Mouse (Mus musculus) forebrain, embryonic 16.5 days (tissue): Measurements from ENCODE around the gene Bace2. TPM values are rescaled to one million over a fixed set of nuclear protein-coding genes. Genes with fewer than 3 reads are reported as not detected.

Source experiments
- ATAC-seq: fragments of 200-750 bp; cut with Nextera tagmentation; 2 replicates; pipeline ENCODE4 v1.8.0; 2017; ENCODE audit warnings: mild to moderate bottlenecking, moderate library complexity
- H3K27ac ChIP-seq: fragments of 300-500 bp; sonication (generic); 2 replicates; pipeline ENCODE4 v1.5.1; 2014; ENCODE audit warnings: low read length, control low read depth
- H3K27me3 ChIP-seq: fragments of 300-500 bp; sonication (generic); replicated peaks from 2 replicates; pipeline ENCODE4 v1.6.1; 2014; ENCODE audit warnings: low read length; ENCODE audit not compliant: control insufficient read depth, insufficient read depth
- H3K36me3 ChIP-seq: fragments of 300-500 bp; sonication (generic); 2 replicates; pipeline ENCODE4 v1.6.1; 2014; ENCODE audit not compliant: control insufficient read depth, insufficient read depth
- H3K4me1 ChIP-seq: fragments of 300-500 bp; sonication (generic); replicated peaks from 2 replicates; pipeline ENCODE4 v1.6.1; 2014; ENCODE audit warnings: low read length; ENCODE audit not compliant: control insufficient read depth, insufficient read depth
- H3K4me2 ChIP-seq: fragments of 300-500 bp; sonication (generic); 2 replicates; pipeline ENCODE4 v1.6.1; 2014; ENCODE audit warnings: mild to moderate bottlenecking, low read length, control low read depth
- H3K4me3 ChIP-seq: fragments of 300-500 bp; sonication (generic); replicated peaks from 2 replicates; pipeline ENCODE4 v1.5.1; 2014; ENCODE audit warnings: mild to moderate bottlenecking, low read length, control low read depth
- H3K9ac ChIP-seq: fragments of 300-500 bp; sonication (generic); replicated peaks from 2 replicates; pipeline ENCODE4 v1.6.1; 2014; ENCODE audit warnings: low read depth, low read length, control low read depth
- H3K9me3 ChIP-seq: fragments of 300-500 bp; sonication (generic); 2 replicates; pipeline ENCODE4 v1.6.1; 2016; ENCODE audit warnings: low read length; ENCODE audit not compliant: control insufficient read depth
- WGBS: fragments of 180-500 bp; shearing (Covaris S2); extraction: QIAGEN DNeasy Blood & Tissue Kit; methylation state at CpG from one replicate; pipeline ENCODE4 v1.1.7; 2014; 5-methylcytosine and 5-hydroxymethylcytosine counted together
- polyA plus RNA-seq: library from polyadenylated mRNA; unstranded; fragments of >200 nt; fragmentation: Nextera tagmentation; extraction: Ambion mirVana; gene quantifications from 2 replicates; pipeline ENCODE4 v1.2.1, GENCODE M21; 2015

Gene Bace2
- polyA plus RNA-seq, 1 experiment from 2014 or later: 1.9 TPM

GRCm38 (mm10) chr16:97476524-97476923 lies 120.0 kb downstream of the Bace2 start:
- H3K27ac ChIP-seq: no peak overlapping the region
- H3K4me2 ChIP-seq: no peak overlapping the region
- 79% methylated on average over 1 of the region's 1 CpGs for WGBS

GRCm38 (mm10) chr16:97478655-97479054 lies 122.1 kb downstream of the Bace2 start:
- no peaks in the 10 kb centered on the region for H3K4me1 ChIP-seq
- H3K27ac ChIP-seq: no peak overlapping the region
- ATAC-seq: no peak
- H3K27me3 ChIP-seq: no peaks in the 10 kb centered on the region
- 81% methylated on average over 2 of the region's 2 CpGs for WGBS
- H3K4me2 ChIP-seq: no peak overlapping the region
- H3K9ac ChIP-seq: no peak overlapping the region
- no peaks in the 10 kb centered on the region for H3K9me3 ChIP-seq
- H3K36me3 ChIP-seq: no peaks in the 10 kb centered on the region
- no peak overlapping the region for H3K4me3 ChIP-seq

More at GRCm38 (mm10) chr16:97476524-97476923, 120.0 kb downstream of the Bace2 start:
- Histone ChIP-seq H3K4me1 (no peaks in the 10 kb centered on the region), H3K4me3 (no peak overlapping the region), H3K36me3 (no peaks in the 10 kb centered on the region), H3K27me3 (no peaks in the 10 kb centered on the region), H3K9ac (no peak overlapping the region), H3K9me3 (no peaks in the 10 kb centered on the region)
- ATAC-seq: no peak

DNA sequence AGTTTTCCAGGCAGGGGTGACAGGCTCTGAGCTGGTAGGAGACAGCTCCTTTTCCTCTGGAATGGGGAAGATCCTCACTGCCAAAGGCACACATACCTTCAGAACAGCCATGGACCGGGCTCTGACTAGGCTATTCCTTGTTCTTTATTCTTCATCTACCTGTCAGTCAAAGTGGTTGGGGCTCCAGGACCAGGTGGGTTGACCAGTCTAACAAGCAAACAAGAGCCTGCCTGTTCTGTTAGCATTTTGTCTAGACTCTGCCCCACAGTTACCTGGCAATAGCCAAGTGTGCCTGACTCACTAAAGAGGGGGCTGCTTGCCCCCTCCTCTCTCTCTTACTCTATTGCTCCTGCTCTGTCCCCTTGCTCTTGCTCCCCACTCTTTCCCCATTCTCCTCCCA lies 135.8 kb downstream of the Bace2 start:
- Histone ChIP-seq H3K9me3 (no peaks in the 10 kb centered on the region), H3K27ac (no peak overlapping the region), H3K36me3 (no peaks in the 10 kb centered on the region), H3K9ac (no peak overlapping the region), H3K4me2 (no peak overlapping the region), H3K4me1 (no peaks in the 10 kb centered on the region), H3K27me3 (no peaks in the 10 kb centered on the region), H3K4me3 (no peak overlapping the region)
- 91% methylated on average over 1 of the region's 1 CpGs for WGBS
- no peak for ATAC-seq

Other genes with a start within 250 kb of the Bace2 start
- 7.1 and 8.5 TPM in 2 replicates for gene Dscam, start 186.0 kb upstream of the Bace2 start, polyA plus RNA-seq
- 0.45 TPM in 1 of 2 replicates, not detected in the other for gene Mx1, start 106.2 kb downstream of the Bace2 start, polyA plus RNA-seq
- not detected in 2 replicates for gene Fam3b, start 158.1 kb downstream of the Bace2 start, polyA plus RNA-seq